Mouse (Mus musculus) gastrocnemius, adult 2 months (tissue): ENCODE data around the gene Mpi. TPM values are rescaled to one million over a fixed set of nuclear protein-coding genes. Genes with fewer than 3 reads are reported as not detected.

Source experiments
- DNase-seq: peaks from one replicate; pipeline ENCODE4 v3.0.0; 2022
- H3K27ac ChIP-seq: fragments of 200-600 bp; 2 replicates; pipeline ENCODE4 v1.8.1; 2022; ENCODE audit warnings: mild to moderate bottlenecking
- H3K4me3 ChIP-seq: fragments of 200-600 bp; 2 replicates; pipeline ENCODE4 v1.8.1; 2022; ENCODE audit warnings: mild to moderate bottlenecking, moderate library complexity
- CTCF ChIP-seq: fragments of 200-600 bp; IDR thresholded peaks from 2 replicates; pipeline ENCODE4 v1.8.1; 2022; ENCODE audit warnings: antibody characterized with exemption, mild to moderate bottlenecking, moderate library complexity
- intact Hi-C: fragments of 180-260 bp; cut with DNase I; formaldehyde crosslinking; loops from one replicate; pipeline ENCODE4 v1.15.1; 2025
- long read RNA-seq, 2 experiments: library from polyadenylated mRNA; stranded (forward); transcript quantifications; one replicate each; pipeline ENCODE4 v2.0.0; 2021
- total RNA-seq, 2 experiments: library from RNA; stranded (reverse); gene quantifications; 2 replicates each; pipeline ENCODE4 v1.2.3; 2021

Gene Mpi
- 10 to 100 TPM; 67.6 to 97.7 TPM for total RNA-seq
- long read RNA-seq, experiment 1, transcript Mpi-201 (8 exons, 1,780 nt), result major isoform, 19 of 44 reads
- long read RNA-seq, experiment 1, partial matches to known transcripts, result 6 of 44 reads
- long read RNA-seq, experiment 1, other reads (novel, unspliced or antisense), result 19 of 44 reads
- long read RNA-seq, experiment 2, transcript Mpi-201 (8 exons, 1,780 nt), result major isoform, 28 of 52 reads
- long read RNA-seq, experiment 2, partial matches to known transcripts, result 8 of 52 reads
- long read RNA-seq, experiment 2, other reads (novel, unspliced or antisense), result 16 of 52 reads

DNA sequence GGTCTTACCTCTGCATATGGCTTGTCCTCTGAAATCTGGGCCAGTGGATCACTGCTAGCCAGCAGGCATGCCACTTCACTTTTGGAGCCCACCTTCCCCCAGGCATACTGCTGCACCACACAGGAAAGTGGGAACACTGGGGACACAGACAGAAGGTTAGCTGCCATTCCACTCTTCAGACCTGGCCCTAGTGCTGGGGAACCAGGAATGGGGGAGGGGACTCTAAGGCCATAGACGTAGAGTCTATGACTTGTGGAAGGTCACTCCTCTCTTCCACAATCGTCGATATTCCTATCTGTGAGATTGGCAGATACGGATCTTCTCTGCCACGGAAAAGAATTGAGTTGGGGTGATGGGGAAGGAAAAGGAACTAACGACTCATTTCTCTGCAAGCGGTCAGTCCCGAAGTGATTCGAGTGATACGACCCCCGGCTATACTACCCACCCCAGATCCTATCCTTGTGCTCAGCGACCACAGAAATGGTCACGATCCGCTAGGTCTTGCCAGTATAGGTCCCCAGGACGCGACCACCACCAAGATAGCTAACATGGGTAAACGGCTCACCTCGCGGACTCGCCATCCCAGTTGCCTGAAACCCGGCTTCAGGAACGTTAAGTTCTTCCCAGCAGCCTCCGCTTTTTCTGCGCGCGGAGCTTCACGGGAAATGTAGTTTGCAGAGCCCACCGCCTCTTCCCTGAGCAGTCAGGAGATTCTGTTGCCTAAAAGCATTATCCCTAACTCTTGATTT lies at the start of gene Mpi:
Gene Mpi (minus strand): TSS at position 625 of the 749 bp plus-strand sequence.
- peak within 1 kb of the TSS; percentile 90 for H3K4me3 ChIP-seq
- TF ChIP-seq CTCF, result no peak
- intact Hi-C loops, result no loop called here
- peak; percentile 81 for DNase-seq
- H3K27ac ChIP-seq, result peak within 1 kb of the TSS; percentile 91

DNA sequence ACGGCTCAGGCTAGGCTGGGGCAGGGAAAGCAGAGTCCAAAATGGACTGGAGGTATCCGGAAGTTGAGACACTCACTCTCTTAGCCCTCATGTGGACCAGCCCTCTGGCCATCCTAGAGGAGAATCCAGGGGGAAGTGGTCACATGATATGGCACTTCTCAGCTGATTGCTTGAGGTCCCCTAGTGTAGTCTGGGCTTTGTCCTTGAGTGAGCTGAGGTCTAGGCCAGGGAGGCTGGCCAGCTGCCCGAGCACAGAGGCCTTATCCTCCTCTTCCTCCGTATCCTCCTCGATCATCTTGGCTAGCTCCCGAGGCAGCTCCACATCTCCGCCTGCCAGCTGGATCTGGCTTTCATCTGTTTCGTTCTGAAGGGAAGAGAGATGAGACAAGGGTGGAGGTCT lies 49.5 kb upstream of the Mpi start:
- intact Hi-C loops, result no loop called here
- TF ChIP-seq CTCF, result no peak
- H3K4me3 ChIP-seq, result no peak overlapping the region
- no peak overlapping the region for H3K27ac ChIP-seq
- DNase-seq, result no peak

DNA sequence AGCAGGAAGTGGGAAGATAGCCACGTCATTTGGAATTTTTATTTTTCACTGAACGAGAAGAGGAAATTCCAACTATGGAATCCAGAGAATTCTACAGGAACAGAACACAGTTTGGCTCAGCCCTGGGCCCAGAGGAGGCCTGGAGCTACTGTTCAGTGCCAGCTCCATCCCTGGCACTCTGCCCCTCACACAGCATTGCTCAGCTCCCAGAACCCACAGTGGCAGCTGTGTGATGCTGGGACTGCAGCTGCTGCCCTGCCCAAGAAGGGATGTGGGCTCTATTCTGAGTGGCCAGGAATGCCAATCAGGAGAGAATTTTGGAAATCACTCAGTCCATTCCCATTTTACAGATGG lies 48.8 kb upstream of the Mpi start:
- H3K27ac ChIP-seq, result peak overlapping the region; percentile 48
- intact Hi-C loops, result no loop called here
- no peak overlapping the region for H3K4me3 ChIP-seq
- TF ChIP-seq CTCF, result no peak
- DNase-seq, result peak; percentile 59

DNA sequence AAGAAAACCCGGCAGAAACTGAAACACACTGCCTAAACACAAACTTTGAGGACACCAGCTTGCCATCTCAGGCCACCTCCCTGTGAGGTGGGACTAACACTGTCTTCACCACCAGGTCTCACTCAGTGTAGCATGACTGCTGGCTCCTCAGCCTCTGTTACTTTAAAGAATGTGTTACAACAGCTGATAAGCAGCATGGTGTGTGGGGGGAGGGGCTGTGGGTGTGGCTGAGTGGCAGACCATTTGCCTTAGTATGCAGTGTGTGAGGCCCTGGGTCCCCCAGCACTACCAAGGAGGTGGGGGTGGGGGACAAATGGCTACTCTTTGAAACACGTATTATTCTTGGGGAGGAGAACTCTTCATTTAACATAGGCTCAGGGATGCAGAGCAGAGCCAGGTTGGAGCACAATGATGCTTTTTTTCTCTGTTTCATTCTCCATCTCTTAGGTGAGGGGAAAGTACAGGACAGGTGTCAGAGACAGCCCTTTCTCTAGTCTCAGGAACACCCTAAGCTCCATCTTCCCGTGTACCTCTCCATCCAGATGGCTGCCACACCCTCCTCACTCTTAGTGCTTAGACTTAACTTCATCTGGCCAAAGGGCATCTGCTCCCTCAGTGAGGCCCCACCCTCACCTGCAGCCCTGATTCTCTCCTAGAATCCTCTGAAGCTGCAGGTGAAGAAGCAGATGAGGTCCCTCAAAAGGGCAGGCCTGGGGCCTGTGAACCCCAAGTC lies 48.2 kb upstream of the Mpi start:
- H3K4me3 ChIP-seq, result no peak overlapping the region
- peak overlapping the region; percentile 48 for H3K27ac ChIP-seq
- DNase-seq, result no peak
- TF ChIP-seq CTCF, result no peak
- intact Hi-C loops, result no loop called here

DNA sequence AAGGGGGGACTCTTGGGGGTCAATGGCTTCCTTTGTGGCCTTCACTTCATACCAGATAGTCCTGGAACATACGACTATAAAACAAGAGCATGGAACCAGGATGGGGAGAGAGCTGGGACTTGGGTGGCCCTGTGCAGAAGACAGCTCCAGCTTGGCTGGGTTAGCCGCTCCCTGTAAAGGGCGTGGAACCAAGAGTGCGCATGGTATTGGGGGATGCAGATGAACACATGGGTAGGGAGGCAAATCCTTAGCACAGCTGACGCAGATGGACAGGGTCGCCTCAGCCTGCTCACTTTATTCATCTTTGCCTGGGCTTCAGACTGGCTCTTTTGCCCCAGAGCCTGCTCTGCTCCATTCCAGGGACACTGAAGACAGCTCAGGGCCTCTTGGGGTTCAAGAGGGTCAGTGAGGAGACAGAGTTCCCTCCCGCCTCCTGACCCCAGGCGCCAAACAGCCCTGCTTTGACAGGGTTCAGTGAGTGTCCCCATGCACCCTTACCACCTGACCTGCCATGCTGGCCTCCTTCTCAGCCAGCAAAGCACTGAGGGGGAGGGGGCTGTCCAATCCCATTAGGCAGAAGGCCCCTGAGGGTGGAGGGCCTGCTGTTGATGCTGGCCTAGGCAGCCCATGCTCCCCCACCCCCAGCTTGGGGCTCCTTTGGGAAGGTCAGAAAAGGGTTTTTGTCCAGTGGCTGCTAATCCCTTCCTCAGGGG lies 46.4 kb upstream of the Mpi start:
- TF ChIP-seq CTCF, result no peak

DNA sequence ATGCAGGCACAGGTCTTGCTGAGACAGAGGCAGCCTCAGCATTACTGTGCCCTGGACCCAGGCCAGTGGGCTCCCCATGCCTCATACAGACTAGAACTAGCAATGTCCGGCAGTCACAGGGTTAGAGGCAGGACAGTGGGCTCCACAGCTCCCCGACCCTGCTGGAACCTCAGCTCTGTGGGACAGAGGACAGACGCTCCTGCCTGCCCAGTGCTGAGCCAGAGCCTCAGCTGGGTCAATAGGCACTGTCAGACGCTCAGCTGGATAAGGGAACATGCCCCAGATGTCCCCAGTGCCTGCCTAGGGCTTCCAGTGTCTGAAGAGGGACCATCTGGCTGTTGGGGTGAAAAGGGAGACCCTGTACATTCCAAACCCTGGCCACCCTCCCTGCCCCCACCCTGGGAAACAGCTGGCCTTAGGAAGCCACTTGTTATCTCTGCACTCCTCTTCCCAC lies 45.4 kb upstream of the Mpi start:
- no peak for DNase-seq
- H3K27ac ChIP-seq, result no peak overlapping the region

More for the DNA sequence above, 46.4 kb upstream of the Mpi start:
- Histone ChIP-seq H3K27ac (0 out of 2 replicates have a peak overlapping the region, but pooled peaks have one; percentile 20), H3K4me3 (no peak overlapping the region)
- intact Hi-C loops, result no loop called here
- no peak for DNase-seq

DNA sequence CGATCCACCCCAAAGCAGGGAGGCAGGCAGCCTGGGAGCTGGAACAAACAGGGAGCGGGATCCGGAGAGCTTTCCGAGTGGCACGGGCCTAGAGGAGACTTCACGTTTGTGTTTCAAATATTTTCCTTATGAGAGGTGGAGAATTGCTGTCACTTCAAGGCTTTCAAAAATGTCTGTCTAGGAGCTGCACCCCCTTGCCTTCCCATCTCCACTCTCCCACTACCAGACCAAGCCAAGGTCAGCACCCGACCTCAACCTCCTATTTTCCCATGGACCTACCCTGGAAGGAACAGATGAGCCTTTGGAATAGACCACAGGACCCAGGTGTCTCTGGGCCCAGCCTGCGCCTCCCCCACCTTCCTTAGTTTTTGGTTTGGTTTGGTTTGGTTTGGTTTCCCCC lies 44.7 kb upstream of the Mpi start:
- intact Hi-C loops, result no loop called here
- Histone ChIP-seq H3K27ac (no peak overlapping the region), H3K4me3 (no peak overlapping the region)
- TF ChIP-seq CTCF, result no peak
- no peak for DNase-seq

More for the DNA sequence above, 45.4 kb upstream of the Mpi start:
- no peak overlapping the region for H3K4me3 ChIP-seq
- intact Hi-C loops, result no loop called here
- TF ChIP-seq CTCF, result no peak

DNA sequence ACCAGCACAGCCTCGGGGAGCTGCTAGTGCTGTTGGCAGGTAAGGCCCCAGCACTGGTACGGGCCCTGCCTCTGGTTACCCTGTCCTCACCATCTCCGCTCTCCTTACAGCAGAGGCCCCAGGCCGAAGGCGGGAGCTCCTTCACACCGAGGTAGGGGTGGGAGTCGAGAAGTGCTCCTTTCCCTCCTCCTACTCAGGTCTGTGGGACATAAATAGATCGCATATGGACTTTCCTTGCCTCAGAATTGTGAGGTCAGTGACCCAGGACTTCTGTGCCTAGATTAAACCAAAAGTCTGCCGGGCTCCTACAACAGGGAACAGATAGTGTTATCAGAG lies 41.6 kb upstream of the Mpi start:
- DNase-seq, result no peak
- H3K4me3 ChIP-seq, result no peak overlapping the region
- TF ChIP-seq CTCF, result no peak
- H3K27ac ChIP-seq, result no peak overlapping the region
- intact Hi-C loops, result no loop called here

DNA sequence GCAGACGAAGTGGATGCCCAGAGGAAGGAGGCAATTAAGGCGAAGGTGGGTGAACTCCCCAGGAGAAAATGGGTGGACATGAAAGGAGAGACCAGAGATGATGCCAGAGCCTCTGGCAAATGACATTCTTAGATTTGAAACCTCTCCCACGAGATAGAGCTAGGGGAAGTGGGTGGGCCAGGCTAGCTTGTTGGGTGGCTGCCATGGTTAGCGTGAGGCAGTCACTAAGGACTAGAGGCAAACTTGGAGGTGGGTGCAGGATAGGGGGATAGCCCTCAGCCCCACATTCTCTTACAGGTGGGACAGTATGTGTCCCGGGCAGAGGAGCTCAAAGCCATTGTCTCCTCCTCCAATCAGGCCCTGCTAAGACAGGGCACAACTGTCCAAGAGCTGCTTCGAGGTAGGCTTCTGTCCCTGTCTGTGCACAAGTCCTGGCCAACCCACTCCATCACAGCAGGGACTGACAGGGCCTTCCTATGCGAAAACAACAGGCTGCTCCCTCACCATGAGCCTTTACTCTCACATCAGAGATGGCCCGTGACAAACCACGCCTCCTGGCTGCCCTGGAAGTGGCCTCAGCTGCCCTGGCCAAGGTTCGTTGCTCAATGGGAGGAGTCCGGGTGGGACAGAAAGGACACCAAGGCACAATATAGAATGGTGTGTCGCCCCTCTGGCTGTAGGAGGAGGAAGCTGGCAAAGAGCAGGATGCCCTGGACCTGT lies 41.1 kb upstream of the Mpi start:
- no peak for DNase-seq
- intact Hi-C loops, result no loop called here

DNA sequence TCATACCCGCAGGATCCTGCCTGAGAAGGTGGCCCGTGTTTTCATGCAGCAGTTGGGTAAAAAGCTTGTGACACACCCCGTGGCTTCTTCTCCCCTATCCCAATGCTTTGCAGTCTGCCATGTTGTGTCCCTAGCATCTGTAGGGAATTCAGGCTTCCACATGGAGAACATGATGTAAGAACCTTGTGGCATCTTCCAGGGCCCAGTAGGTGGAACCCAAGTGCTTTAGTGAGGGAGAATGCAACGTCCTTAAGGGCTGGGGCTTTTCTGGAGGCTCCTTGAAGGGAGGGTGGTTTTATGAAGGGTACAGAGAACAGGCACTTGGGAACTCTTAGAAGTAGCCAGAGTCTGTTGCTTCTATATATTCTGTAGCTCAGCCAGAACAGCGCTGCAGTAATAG lies 38.2 kb upstream of the Mpi start:
- 0 out of 2 replicates have a peak, but pooled peaks have one; percentile 5 for TF ChIP-seq CTCF
- DNase-seq, result no peak
- intact Hi-C loops, result no loop called here
- Histone ChIP-seq H3K4me3 (no peak overlapping the region), H3K27ac (no peak overlapping the region)

More for the DNA sequence above, 41.1 kb upstream of the Mpi start:
- TF ChIP-seq CTCF, result no peak
- Histone ChIP-seq H3K4me3 (no peak overlapping the region), H3K27ac (no peak overlapping the region)

DNA sequence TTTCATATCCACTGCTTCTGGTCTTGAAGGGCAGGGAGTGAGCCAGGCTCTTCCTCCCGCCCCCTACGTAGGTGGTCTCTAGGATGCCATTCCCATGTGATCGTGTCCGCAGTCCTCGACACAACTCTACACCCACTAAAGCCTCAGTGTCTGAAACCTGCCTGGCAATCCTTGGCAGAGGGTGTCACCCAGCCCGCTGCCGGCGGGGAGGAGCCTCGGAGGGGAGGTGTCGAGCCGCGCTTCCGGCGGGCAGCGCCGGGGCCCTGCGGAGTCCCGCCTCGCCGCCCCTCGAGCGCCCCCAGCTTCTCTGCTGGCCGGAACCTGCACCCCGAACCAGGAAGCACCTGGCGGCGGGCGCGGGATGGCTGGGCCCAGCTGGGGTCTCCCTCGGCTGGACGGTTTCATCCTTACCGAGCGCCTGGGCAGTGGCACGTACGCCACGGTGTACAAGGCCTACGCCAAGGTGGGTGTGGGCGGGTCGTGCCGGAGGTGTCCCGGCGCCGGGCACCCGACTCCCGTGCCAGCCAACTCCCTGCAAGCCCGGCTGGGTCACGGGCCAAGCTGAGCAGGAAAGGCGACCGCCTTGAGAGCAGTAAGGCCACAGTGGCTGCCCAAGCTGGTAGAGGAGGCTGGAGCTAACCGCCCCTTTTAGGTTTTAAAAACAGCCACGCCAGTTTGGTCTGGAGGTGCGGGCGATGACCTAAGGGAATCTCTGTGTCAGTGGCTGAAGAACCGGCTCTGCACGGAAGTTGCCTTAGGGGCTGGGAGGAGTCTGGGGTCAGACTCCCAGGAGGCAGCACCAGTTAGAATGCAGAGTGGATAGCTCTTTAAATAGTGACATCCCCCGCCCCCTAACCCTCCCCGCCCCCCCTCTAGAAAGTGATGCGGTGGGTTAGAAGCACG lies 36.9 kb upstream of the Mpi start, which contains the start of gene Ulk3:
Gene Ulk3 (plus strand): TSS at position 229 of the 903 bp plus-strand sequence.
- DNase-seq, result peak; percentile 90
- peak within 1 kb of the TSS; percentile 81 for H3K4me3 ChIP-seq
- peak within 1 kb of the TSS; percentile 90 for H3K27ac ChIP-seq
- intact Hi-C loops, result loop anchor here (2.0 kb wide), 1 partner anchor 43 kb away; no protein-coding TSS in a partner anchor
- peak; percentile 51 for TF ChIP-seq CTCF
